Mouse (Mus musculus) inflammation-experienced regulatory T-cells (primary cell): ENCODE measurements around the gene Aadacl4. TPM values are rescaled to one million over a fixed set of nuclear protein-coding genes. Genes with fewer than 3 reads are reported as not detected.

ENCODE experiments used
- polyA plus RNA-seq, 2 experiments: library from polyadenylated mRNA; unstranded; fragments of 100-300 nt; shearing (Covaris generic); gene quantifications; one replicate each; pipeline ENCODE4 v1.2.1; 2017

The Aadacl4 gene
- under 1 TPM in 1 of 2 experiments, not detected in 1; 0.23 TPM for polyA plus RNA-seq

DNA sequence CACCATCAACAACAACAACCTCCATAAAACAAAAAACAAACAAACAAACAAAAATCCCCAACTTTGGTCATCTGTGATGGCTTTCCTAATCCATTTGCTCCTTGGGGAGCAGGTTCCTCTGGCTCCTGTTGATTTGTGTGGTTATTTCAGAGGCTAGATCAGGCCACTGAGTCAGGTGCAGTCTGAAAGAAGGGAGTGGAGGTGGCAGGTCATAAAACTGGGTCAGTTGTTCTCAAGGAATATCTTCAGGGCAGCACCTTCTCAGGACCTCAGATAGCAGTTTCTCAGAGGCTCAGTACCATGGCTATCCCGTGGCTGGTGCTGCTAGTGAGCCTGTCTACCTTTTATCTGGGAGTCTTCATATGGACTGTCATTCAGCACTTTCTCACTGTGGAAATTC lies at the start of gene Aadacl4:
Gene Aadacl4, plus strand, starts transcription at position 301 of the 400 bp plus-strand sequence.

DNA sequence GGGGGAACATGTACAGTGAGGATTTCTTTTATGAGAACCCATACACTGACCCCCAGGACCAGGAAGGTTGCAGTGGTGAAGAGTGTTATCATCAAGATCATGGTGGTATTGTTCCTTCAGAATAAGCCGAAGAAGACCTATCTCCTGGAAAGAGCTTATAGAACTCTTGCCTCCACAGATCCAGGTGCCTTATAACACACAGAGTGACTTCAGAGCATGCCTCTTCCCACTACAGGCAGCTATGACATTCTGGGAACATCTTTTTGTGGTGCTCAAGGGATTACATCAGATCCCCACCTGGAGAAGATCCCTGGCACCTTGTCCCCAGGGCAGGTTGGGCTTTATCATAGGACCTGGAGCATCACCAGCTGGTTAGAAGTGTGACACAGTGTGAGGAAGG lies 48.5 kb upstream of the Aadacl4 start, which contains the start of gene Gm13124:
Gene Gm13124, minus strand, starts transcription at position 101 of the 400 bp plus-strand sequence.

Other genes with a start within 250 kb of the Aadacl4 start
- 1 to 10 TPM in 1 of 2 experiments, not detected in 1; 2.1 TPM for gene Pramef20, start 235.8 kb upstream of the Aadacl4 start, polyA plus RNA-seq
- gene Pramef12, start 205.2 kb upstream of the Aadacl4 start, polyA plus RNA-seq, result under 1 TPM in 1 of 2 experiments, not detected in 1; 0.97 TPM
- not detected for gene 1700012P22Rik, start 174.9 kb upstream of the Aadacl4 start, polyA plus RNA-seq
- not detected for gene Gm9944, start 160.4 kb upstream of the Aadacl4 start, polyA plus RNA-seq
- not detected for gene Aadacl3, start 150.0 kb upstream of the Aadacl4 start, polyA plus RNA-seq
- gene 9430007A20Rik, start 93.9 kb upstream of the Aadacl4 start, polyA plus RNA-seq, result under 1 TPM in 1 of 2 experiments, not detected in 1; 0.66 TPM
- gene Gm13124, start 48.6 kb upstream of the Aadacl4 start, polyA plus RNA-seq, result not detected
- gene Gm436, start 72.7 kb downstream of the Aadacl4 start, polyA plus RNA-seq, result not detected
- not detected for gene Gm13178, start 107.7 kb downstream of the Aadacl4 start, polyA plus RNA-seq
- gene Gm438, start 172.9 kb downstream of the Aadacl4 start, polyA plus RNA-seq, result under 1 TPM; 0.14 to 0.33 TPM